Mouse (Mus musculus): ENCODE results near the gene Smim14. TPM values are rescaled to one million over a fixed set of nuclear protein-coding genes. Genes with fewer than 3 reads are reported as not detected.

Gene Smim14
- total RNA-seq, 1 experiment from 2014 or later: 151 TPM

DNA sequence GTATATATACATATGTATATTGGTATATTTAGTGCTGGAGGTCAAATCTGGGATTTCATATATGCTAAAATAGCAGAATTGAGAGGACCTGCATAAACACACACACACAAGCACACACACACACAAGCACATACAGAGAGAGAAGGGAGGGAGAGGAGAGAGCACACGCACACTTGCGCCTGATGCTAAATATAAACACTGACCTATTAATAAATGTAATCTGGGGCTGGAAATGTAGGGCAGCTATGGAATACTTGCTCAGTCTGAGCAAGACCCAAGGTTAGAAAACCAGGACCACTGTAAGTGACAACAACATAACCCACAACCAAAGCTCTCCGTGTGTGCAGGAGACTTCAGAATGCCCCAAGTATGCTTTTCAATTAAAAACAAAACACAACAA is 77.5 kb downstream of the Smim14 start:
- DNase-seq: no peak

DNA sequence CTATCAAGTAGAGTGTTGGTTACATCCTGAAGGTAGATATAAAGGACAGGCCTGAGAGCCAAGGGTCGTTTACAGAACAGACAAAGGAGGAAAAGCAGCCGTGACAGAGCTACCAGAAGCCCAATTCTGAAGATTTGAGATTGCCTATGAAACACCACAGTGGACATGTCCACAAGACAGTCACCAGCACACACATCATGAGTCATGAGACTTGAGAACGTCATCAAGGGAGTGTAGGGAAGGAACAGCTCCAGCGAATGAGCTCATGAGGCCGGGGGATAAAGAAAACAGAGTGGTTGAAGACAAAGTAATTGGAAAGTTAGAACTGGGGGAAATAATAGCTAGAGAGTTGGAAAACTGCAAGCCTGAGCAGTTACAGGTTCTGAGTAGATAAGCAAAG is 79.1 kb downstream of the Smim14 start:
- DNase-seq: no peak

GRCm38 (mm10) chr5:65457086-65457827 is 79.7 kb downstream of the Smim14 start:
- no peak for DNase-seq

DNA sequence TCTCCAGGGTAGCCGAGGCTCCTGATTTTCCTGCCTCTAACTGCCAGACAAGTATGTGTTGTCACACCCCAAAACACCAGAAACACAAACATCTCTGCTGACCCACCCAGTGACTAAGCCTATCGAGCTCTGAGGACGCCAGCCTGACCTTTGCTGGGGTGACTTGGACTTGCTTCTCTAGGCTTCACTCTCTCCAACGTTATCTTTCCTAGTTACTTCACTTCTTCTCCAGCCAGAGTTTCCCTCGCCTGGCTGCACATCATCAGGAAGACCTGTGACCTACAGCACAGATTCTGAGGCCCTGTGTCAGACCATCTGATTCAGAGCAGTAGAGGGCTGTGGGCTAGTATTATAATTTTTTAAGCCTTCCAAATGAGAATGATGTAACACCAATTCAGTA is 82.2 kb downstream of the Smim14 start:
- DNase-seq: peak; percentile 23

GRCm38 (mm10) chr5:65448941-65449340 is 88.0 kb downstream of the Smim14 start:
- DNase-seq: no peak

DNA sequence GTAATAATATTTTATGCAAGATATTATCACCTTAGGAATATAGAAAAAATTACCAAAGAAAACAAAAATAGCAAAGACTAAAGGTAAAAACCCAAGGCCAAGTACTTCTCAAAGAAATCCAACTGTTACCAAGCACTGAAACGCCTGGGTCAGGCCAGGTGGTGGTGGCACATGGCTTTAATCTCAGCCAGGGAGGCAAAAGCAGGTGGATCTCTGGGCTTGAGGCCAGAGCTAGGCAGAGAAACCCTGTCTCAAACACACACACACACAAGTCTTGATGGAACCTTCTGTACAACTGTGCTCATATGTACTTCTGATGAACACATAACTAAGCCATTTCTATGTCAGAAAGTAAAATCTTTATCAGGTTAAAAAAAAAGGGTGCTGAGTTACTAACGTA is 89.2 kb downstream of the Smim14 start:
- DNase-seq: no peak

DNA sequence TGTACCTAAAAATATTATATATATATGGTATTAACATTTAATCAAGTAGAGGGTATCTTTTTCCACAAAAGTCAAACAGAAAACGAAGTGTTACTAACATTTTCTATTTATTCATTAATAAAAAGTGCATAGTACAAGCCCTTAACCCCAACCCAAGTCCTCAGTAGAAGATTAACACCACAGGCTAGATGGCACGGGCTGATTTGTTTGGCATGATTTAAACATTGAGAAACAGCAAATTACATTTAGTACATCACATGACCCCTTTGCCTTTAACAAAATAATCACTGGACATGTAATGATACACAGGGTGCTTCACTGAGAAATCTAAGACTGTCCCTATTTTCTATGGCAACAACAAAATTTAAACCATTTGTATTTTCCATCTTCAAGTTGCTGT is 90.2 kb downstream of the Smim14 start:
- no peak for DNase-seq

DNA sequence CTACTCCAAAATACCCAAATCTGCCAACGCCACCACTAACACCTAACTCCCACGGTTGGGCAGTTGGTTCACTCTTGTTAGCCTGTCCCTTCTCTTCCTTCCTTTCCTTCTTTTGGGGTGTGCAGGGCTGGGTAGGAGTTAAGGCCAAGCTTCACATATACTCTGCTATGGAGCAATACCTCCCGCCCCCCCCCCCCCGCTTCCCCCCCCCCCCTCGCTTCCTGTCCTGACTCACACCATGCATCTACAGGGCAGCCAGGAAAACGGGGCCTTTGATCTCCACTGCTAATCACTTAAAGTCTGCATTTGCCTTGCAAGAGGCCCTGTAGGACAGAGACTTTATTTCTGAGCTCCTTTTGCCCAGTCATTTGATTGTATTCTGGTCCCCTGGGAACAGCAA is 92.0 kb downstream of the Smim14 start:
- DNase-seq: no peak

GRCm38 (mm10) chr5:65438041-65438440 is 98.9 kb downstream of the Smim14 start:
- no peak for DNase-seq

GRCm38 (mm10) chr5:65435806-65436561 is 101.0 kb downstream of the Smim14 start, which contains the start of gene Ugdh:
Gene Ugdh (minus strand): TSS chr5:65435949.
- peak; percentile 97 for DNase-seq

DNA sequence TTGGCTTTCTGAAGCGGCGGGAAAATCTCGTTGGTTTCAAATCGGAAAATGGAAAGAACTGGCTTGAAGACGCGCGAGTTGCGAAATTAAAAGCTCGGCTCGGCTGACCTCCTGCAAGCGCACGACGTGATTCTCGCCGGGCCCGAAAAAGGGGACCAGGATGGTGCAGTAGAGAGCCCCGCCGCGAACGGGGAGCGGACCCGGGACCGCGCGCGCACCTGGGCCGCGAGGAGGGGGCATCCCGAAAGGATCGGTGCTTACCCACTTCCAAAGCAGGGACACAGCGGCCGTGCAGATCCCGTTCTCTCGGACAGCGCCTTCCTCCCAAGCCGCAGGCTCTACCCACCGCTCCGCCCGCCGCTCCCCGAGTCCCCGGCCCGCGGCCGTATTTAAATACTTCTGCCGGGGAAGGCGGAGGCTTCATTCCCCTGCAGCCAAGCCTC is 101.6 kb downstream of the Smim14 start:
- DNase-seq: no peak

GRCm38 (mm10) chr5:65434471-65435362 is 102.3 kb downstream of the Smim14 start:
- no peak for DNase-seq

GRCm38 (mm10) chr5:65429441-65429840 is 107.5 kb downstream of the Smim14 start:
- DNase-seq: no peak

GRCm38 (mm10) chr5:65428321-65428720 is 108.7 kb downstream of the Smim14 start:
- no peak for DNase-seq

DNA sequence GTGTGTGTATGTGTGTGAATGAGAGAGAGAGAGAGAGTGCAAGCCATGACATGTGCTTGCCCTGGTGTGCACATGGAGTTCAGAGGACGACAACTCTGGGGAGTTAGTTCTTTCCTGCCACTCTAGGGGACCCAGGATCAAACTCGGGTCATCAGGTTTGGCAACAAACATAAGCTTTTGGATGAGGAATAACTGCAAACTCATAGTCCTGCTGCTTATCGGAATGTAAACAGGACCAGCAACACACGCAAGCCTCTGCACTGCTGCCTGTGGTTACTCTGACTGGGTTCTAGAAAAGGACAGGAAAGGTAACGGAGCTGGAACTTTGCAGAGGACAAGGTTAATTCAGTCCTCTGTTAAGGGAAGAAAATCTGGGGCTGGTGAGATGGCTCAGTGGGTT is 111.7 kb downstream of the Smim14 start:
- DNase-seq: no peak

- DNase-seq: no peak
Observed at GRCm38 (mm10) chr5:65424215-65424614, 112.8 kb downstream of the Smim14 start.

- no peak for DNase-seq
Observed at GRCm38 (mm10) chr5:65422803-65423202, 114.2 kb downstream of the Smim14 start.

DNA sequence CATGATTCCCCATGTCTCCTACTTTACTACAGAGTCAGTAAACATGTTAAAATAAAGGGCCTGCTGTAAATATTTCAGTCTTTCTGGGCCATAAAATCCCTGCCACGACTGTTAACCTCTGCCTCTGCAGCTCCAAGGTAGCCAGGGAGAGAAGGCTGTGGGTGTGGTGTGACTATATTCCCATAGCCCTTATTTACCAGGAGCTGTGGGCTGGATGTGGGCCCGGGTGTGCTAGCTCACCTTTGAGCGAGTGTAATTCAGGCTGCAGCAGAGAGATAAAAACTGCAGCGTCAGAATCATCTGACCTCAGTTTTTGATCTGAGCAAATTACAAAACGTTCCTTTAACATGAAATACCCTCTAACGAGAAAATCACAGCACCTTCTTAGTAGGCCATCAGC is 116.2 kb downstream of the Smim14 start:
- no peak for DNase-seq

DNA sequence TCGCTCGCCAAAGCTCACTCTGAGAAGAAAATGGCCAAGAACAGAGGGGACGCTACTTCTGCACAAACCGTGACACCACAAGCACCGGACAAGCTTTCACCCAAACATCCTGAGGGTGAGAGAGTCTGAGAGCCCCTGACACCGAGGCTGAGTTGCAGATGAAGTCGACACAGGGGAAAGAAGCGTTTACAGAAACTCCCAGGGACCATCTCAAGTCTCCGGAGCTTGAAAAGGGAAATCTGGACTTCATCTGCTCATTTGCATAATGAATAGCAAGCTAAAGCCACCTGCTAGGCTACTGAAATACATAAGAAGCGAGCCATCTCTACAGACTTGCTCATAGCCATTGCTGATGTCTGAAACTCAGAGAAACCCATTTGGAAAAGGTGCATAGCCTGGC is 117.8 kb downstream of the Smim14 start:
- no peak for DNase-seq

- no peak for DNase-seq
Observed at GRCm38 (mm10) chr5:65415653-65416458, 121.1 kb downstream of the Smim14 start.

- DNase-seq: no peak
Observed at GRCm38 (mm10) chr5:65407989-65408388, 129.0 kb downstream of the Smim14 start.

Data from adrenal gland, postnatal 25 days (tissue).